Mouse (Mus musculus): ENCODE measurements around the gene Cox20. TPM values are rescaled to one million over a fixed set of nuclear protein-coding genes. Genes with fewer than 3 reads are reported as not detected.

Cox20 gene
- 442 TPM for polyA plus RNA-seq (2014; fragmentation: Illumina TruSeq; extraction: RNeasy Lipid Tissue Mini Kit (QIAGEN cat#74804))

DNA sequence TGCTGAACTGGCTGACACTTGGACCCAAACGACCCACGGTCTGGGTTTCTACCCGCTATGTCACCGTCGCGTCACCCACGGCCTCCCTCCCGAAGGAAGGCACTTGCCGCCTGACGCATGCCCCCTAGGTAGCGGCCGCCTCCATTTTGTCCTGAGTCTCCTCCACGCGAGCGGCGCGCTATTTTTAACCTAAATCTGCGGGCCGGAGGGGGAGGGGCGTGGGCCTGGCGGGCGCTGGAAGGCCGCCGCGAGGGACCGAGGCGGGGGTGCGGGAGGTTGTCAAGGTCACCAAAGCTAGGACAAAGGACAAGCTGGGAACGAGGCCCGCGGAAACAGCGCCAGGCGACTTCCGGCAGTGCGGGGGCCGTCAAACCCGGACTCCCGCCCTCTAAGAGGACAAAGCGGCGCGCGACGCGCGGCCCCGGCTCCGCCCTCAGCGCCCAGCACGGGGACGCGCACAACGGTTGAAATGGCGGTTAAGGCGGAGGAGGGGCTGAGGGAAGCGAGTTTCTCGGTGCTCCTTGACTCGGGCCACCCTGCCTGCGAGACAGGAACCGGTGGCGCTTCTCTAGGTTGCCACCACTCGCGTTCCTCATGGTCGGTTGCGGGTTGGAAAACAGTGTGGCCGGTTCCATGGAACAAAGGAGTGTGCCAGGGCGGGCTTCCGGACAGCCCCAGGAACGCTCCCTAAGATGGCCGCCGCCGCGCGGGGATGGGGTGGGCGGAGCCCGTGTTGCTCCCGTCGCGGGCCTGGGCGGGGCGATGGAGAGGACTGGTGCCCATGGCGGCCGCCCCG lies at the start of gene Cox20:
Gene Cox20 (plus strand): TSS at position 742 of the 796 bp plus-strand sequence.

DNA sequence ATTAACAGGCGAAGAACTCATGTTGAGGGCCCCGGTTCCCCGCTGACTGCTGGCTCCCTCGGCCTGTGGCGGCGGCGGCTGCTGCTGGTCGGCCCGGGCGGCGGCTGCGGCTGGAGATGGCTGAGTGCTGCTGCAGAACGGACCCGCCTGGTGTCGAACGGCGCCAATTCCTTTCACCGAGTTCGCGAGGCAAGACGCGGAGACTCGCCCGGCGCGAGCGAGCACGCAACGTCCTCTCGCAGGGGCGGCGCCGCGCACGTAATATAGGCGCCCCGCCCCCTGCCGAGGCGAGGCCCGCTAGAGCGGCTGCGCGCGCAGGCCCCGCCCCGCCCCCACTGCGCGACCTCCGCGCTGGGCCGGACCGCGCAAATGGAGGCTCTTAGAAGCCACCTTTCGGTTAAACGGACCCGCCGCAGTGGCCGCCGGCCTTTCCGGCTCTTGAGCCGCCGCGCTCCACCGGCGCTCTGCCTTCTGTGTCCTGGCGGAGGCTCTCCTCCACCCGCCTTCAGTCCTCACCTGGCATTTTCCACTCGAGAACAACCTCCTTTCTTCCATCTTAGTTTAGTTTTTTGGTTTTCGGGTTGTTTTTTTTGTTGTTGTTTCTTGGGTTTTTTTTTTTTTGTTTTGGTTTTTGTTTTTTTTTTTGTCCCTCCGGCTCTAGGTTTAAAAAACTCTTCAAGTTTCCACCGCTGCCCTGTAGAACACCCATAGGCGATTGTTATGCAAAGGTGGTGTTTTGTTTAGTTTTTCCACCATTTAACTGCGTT lies 18.8 kb downstream of the Cox20 start, which contains the start of gene Hnrnpu:
Gene Hnrnpu (minus strand): TSS at position 247 of the 767 bp plus-strand sequence.

Other genes starting within 250 kb of the Cox20 start
- gene Desi2, start 131.7 kb upstream of the Cox20 start, polyA plus RNA-seq (2014; fragmentation: Illumina TruSeq; extraction: RNeasy Lipid Tissue Mini Kit (QIAGEN cat#74804)), result 74.7 TPM
- 1,683 TPM for gene Hnrnpu, start 18.7 kb downstream of the Cox20 start, polyA plus RNA-seq (2014; fragmentation: Illumina TruSeq; extraction: RNeasy Lipid Tissue Mini Kit (QIAGEN cat#74804))
- 17.8 TPM for gene Efcab2, start 87.0 kb downstream of the Cox20 start, polyA plus RNA-seq (2014; fragmentation: Illumina TruSeq; extraction: RNeasy Lipid Tissue Mini Kit (QIAGEN cat#74804))
- gene Kif26b, start 210.0 kb downstream of the Cox20 start, polyA plus RNA-seq (2014; fragmentation: Illumina TruSeq; extraction: RNeasy Lipid Tissue Mini Kit (QIAGEN cat#74804)), result 2.0 TPM

All from ovary, adult 10 weeks (tissue).